Mouse (Mus musculus) liver, adult 10 weeks (tissue): ENCODE results near the gene Slc2a12. TPM values are rescaled to one million over a fixed set of nuclear protein-coding genes. Genes with fewer than 3 reads are reported as not detected.

Experiments
- polyA plus RNA-seq: library from polyadenylated mRNA; stranded (reverse); fragments of 350-450 nt; fragmentation: Illumina TruSeq; extraction: RNeasy Lipid Tissue Mini Kit (QIAGEN cat#74804); gene quantifications from one replicate; pipeline ENCODE4 v1.2.3, GENCODE M21; 2014; ENCODE audit warnings: low read depth, low replicate concordance

Gene Slc2a12
- 0.26 TPM for polyA plus RNA-seq

GRCm38 (mm10) chr10:22644853-22645491, at the start of gene Slc2a12:
TSS of gene Slc2a12 (plus strand) at chr10:22645011.

GRCm38 (mm10) chr10:22731272-22732093, 86.7 kb downstream of the Slc2a12 start, which contains the start of gene Tbpl1:
TSS of gene Tbpl1 (minus strand) at chr10:22731938.

Other genes starting within 250 kb of the Slc2a12 start
- gene Tbpl1, start 86.9 kb downstream of the Slc2a12 start, polyA plus RNA-seq, result 18.9 TPM
- 1.9 TPM for gene Tcf21, start 175.2 kb downstream of the Slc2a12 start, polyA plus RNA-seq